Mouse (Mus musculus): ENCODE results near the gene Gm49383.

The Gm49383 gene

GRCm38 (mm10) chr12:69204052-69204833 is 7.3 kb upstream of the Gm49383 start, which contains the start of gene Gm49384:
Gene Gm49384, minus strand, starts transcription at chr12:69204267.
- no peak for DNase-seq (ENCODE audit: low spot score in 2 of 2)

DNA sequence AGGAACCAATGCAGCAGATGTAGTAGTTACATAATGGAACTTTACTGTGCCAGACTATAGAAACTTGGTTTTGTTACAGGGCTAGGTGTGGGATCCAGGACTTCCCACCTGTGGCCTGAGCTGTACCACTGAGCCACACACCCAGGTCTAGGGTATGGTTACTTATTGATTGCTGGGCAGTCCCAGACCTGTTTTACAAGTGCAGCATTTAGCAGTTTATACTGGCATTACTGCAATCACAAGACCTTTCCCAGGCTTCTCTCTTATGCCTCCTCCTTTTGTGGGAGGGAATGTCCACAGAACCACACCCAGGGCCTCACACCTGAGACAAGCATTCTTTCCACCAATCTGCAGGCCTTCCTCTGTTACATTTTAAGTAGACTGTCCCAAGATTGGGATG is 2.1 kb upstream of the Gm49383 start:
- DNase-seq (ENCODE audit: low spot score in 2 of 2), result no peak

DNA sequence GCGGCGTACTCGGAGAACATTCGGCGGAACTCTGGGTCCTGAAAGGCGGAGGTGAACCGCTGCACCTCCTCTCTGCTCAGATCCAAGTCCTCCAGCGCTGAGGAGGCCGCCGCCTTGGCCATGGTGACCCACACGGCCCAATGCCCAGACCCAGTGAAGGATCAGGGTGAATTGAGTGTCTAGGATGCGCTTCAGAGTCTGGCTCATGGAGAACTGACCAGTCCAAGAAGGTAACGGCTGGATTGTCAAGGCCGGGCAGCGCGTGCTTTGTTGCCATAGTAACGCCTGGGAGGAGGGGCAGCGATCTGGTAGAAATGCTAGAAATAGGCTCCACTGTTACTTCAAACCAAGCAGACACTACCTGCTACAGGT is 1.2 kb upstream of the Gm49383 start, which contains the start of gene Dnaaf2:
TSS of gene Dnaaf2 (minus strand) at position 266 of the 372 bp plus-strand sequence.
- DNase-seq (ENCODE audit: low spot score in 2 of 2), result peak in 1 of 2 experiments; percentile 65

- peak; percentile 58 to 81 for DNase-seq (ENCODE audit: low spot score in 2 of 2)
These were observed 667 bp upstream of the Gm49383 start for GRCm38 (mm10) chr12:69197378-69198163.

DNA sequence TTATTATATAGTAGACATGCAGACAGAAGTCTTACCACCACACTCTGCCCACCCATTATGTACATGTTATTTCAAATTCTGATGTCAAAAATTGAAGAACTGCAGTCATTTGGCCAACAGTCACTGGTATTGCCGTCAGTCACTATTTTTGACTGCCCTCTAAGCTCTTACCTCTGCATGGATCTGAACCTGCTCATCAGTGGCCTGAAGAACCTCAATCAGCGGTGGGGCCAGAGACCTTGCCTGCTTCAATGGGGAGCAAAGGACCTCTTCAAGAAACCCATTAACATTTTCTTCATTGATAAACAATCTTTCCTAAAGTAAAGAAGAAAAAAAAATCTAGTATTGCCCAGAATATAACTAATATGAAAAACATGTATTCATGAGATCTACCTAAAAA is 4.3 kb downstream of the Gm49383 start:
- DNase-seq (ENCODE audit: low spot score in 2 of 2), result no peak

GRCm38 (mm10) chr12:69191396-69191795 is 5.5 kb downstream of the Gm49383 start:
- DNase-seq (ENCODE audit: low spot score in 2 of 2), result no peak

- no peak for DNase-seq (ENCODE audit: low spot score in 2 of 2)
These were observed 6.4 kb downstream of the Gm49383 start for GRCm38 (mm10) chr12:69190522-69190921.

DNA sequence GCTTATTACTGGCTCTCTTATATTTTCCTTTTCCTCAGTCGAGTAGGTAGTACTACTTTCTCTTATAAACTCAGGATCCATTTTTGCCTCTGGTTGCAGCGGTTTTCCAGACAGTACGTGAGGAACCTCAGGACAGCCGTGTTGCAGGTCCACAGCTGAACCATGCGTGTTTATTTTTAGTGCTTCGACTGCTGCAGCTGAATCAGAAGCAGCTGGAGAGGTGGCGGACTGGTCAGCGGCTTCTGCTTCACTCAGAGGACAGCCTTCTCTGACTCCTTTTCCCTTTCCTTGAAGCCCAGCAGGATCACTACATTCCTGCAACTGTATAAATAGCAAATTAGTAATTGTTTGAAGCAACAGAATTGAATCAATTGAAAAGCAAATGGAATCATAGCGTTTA is 6.8 kb downstream of the Gm49383 start:
- DNase-seq (ENCODE audit: low spot score in 2 of 2), result no peak

GRCm38 (mm10) chr12:69186811-69187471 is 10.0 kb downstream of the Gm49383 start:
- no peak for DNase-seq (ENCODE audit: low spot score in 2 of 2)

DNA sequence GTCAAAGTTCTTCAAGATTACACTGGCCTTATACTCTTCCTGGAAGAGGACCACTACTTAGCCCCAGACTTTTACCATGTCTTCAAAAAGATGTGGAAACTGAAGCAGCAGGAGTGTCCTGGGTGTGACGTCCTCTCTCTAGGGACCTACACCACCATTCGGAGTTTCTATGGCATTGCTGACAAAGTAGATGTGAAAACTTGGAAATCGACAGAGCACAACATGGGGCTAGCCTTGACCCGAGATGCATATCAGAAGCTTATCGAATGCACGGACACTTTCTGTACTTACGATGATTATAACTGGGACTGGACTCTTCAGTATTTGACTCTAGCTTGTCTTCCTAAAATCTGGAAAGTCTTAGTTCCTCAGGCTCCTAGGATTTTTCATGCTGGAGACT is 11.5 kb downstream of the Gm49383 start:
- DNase-seq (ENCODE audit: low spot score in 2 of 2), result no peak

GRCm38 (mm10) chr12:69184342-69185295 is 12.3 kb downstream of the Gm49383 start:
- peak; percentile 66 to 87 for DNase-seq (ENCODE audit: low spot score in 2 of 2)

- DNase-seq (ENCODE audit: low spot score in 2 of 2), result peak; percentile 99
These were observed 13.2 kb downstream of the Gm49383 start, which contains the start of the genes Rpl36al and Mgat2 for GRCm38 (mm10) chr12:69183583-69184308. Gene Rpl36al, minus strand, starts transcription at chr12:69184083. Gene Mgat2, plus strand, starts transcription at chr12:69184157.

DNA sequence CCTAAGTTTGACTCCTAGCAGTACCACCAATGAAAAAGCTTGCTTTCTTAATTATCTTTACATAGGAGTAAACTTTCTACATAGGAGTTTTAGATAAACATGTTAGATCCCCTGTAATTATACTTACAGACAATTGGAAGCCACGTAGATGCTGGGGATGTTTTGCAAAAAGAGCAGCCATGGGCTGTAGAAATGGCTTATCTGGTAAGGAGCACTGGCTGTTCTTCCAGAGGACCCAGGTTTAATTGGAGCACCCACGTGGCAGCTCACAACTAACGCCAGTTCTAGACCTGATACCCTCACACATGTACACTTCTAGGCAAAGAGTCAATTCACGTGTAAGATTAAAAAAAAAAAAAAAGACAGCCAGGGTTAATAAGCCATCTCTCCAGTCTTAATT is 15.1 kb downstream of the Gm49383 start:
- DNase-seq (ENCODE audit: low spot score in 2 of 2), result no peak

DNA sequence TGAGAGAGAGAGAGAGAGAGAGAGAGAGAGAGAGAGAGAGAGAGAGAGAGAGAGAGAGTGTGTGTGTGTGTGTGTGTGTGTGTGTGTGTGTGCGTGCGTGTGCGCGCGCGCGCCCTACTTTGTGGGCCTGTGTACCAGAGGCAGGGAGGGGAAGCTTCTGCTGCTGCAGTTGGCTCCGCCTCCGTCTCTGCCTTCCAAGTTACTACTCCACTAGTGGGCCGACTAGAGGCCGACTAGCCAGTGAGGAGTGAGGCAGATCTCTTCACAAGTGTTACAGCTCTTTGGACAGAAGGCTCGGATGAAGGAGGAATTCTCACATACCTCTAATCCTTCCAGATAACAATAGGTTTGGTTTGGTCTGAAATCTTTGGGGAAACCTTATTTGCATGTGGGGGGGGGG is 17.5 kb downstream of the Gm49383 start:
- no peak for DNase-seq (ENCODE audit: low spot score in 2 of 2)

GRCm38 (mm10) chr12:69177526-69177925 is 19.4 kb downstream of the Gm49383 start:
- DNase-seq (ENCODE audit: low spot score in 2 of 2), result no peak

DNA sequence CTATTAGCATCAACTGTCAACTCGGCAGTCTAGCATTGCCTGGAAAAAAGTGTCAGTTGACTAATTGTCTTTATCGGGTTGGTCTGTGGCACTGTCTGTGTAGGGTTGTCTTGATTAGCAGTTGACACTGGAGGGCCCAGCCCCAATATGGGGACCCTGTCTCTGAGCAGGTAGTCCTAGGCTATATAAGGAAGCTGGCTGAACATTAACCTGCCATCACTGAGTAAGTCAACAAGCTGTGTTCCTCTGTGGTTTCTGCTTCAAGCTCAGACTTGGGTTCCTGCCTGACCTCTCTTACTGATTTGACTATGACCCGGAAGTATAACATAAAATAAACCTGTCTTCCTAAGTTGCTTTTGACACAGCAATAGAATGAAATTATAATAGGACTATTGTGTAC is 20.9 kb downstream of the Gm49383 start:
- no peak for DNase-seq (ENCODE audit: low spot score in 2 of 2)

DNA sequence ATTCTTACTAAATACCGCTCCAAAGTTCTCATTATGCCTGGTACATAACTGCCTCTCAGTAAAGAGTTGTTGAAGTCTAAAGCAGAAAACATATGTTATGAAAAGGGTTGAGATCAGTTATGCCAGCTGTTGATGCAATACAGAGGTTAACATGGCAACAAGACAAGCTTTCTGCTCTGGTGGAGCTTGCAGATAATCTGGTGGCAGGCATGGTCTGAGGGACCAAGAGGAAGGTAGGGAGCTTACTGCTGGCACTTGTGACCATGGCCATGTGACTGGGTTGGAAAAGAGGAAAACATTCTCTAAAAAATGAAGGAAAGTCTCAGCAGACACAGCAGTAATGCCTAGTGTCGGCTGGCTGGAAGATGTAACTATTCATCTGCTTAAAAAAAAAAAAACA is 25.6 kb downstream of the Gm49383 start:
- no peak for DNase-seq (ENCODE audit: low spot score in 2 of 2)

DNA sequence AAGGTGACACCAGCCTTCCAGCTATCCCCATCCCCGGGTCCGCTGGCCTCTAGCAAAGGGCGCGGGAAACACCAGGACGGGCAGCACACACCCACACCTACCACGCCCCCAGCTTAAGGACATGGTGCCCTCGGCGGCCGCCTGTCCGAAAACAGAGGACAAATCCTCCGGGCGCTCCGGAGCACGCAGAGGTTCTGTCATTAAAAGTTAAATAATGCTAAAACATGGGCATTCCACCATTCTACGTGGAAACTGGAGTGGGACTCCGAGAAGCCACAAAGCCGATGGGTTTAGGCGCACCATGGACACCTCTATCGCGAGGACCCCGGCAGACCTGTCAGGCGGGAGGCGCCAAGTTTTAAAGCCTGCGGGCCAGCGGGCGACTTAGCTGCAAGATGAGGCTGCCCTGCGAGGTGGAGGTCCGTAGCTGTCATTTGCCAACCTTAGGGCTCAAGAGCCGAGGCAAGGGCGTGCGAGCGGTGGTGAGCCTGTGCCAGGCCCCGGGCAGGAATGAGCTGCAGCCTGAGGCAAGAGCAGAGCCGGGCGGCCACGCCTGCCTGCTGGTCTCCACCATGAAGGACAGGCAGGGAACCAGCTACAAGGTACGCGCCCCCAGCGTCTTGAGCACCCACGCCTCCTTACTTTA is 28.3 kb downstream of the Gm49383 start, which contains the start of gene Lrr1:
TSS of gene Lrr1 (plus strand) at position 354 of the 646 bp plus-strand sequence.
- peak; percentile 85 to 95 for DNase-seq (ENCODE audit: low spot score in 2 of 2)

- DNase-seq (ENCODE audit: low spot score in 2 of 2), result no peak
These were observed 29.0 kb downstream of the Gm49383 start for GRCm38 (mm10) chr12:69167656-69168460.
